Mouse (Mus musculus) hindbrain, embryonic 14.5 days (tissue): ENCODE data around the gene Cd59b. TPM values are rescaled to one million over a fixed set of nuclear protein-coding genes. Genes with fewer than 3 reads are reported as not detected.

Experiments used
- ATAC-seq: fragments of 200-750 bp; cut with Nextera tagmentation; 2 replicates; pipeline ENCODE4 v1.8.0; 2017; ENCODE audit warnings: moderate number of reproducible peaks, mild to moderate bottlenecking, moderate TSS enrichment, moderate library complexity; ENCODE audit not compliant: low FRiP score
- DNase-seq: peaks from one replicate; pipeline ENCODE4 v3.0.0-alpha.2; 2015; ENCODE audit warnings: low spot score
- H3K27ac ChIP-seq: fragments of 300-500 bp; sonication (generic); 2 replicates; pipeline ENCODE4 v1.5.1; 2014; ENCODE audit warnings: mild to moderate bottlenecking, moderate library complexity
- H3K27me3 ChIP-seq: fragments of 300-500 bp; sonication (generic); 2 replicates; pipeline ENCODE4 v1.6.1; 2014; ENCODE audit warnings: mild to moderate bottlenecking, low read length, mixed read lengths; ENCODE audit not compliant: control insufficient read depth, insufficient read depth
- H3K36me3 ChIP-seq: fragments of 300-500 bp; sonication (generic); replicated peaks from 2 replicates; pipeline ENCODE4 v1.6.1; 2014; ENCODE audit not compliant: control insufficient read depth, insufficient read depth
- H3K4me1 ChIP-seq: fragments of 300-500 bp; sonication (generic); replicated peaks from 2 replicates; pipeline ENCODE4 v1.6.1; 2014; ENCODE audit warnings: antibody characterized with exemption, low read length, mixed read lengths; ENCODE audit not compliant: control insufficient read depth, insufficient read depth
- H3K4me2 ChIP-seq: fragments of 300-500 bp; sonication (generic); replicated peaks from 2 replicates; pipeline ENCODE4 v1.6.1; 2014; ENCODE audit warnings: mild to moderate bottlenecking, moderate library complexity
- H3K4me3 ChIP-seq: fragments of 300-500 bp; sonication (generic); replicated peaks from 2 replicates; pipeline ENCODE4 v1.5.1; 2014; ENCODE audit warnings: mild to moderate bottlenecking, low read length
- H3K9ac ChIP-seq: fragments of 300-500 bp; sonication (generic); 2 replicates; pipeline ENCODE4 v1.6.1; 2014
- H3K9me3 ChIP-seq: fragments of 300-500 bp; sonication (generic); 2 replicates; pipeline ENCODE4 v1.6.1; 2016; ENCODE audit warnings: low read length; ENCODE audit not compliant: control insufficient read depth
- WGBS: fragments of 180-500 bp; shearing (Covaris S2); extraction: QIAGEN DNeasy Blood & Tissue Kit; methylation state at CpG from one replicate; pipeline ENCODE4 v1.1.7; 2014; 5-methylcytosine and 5-hydroxymethylcytosine counted together
- polyA plus RNA-seq: library from polyadenylated mRNA; unstranded; fragments of >200 nt; fragmentation: Nextera tagmentation; extraction: Ambion mirVana; gene quantifications from 2 replicates; pipeline ENCODE4 v1.2.1, GENCODE M21; 2014

Gene Cd59b
- polyA plus RNA-seq, 1 experiment from 2014 or later = 3.2 TPM

DNA sequence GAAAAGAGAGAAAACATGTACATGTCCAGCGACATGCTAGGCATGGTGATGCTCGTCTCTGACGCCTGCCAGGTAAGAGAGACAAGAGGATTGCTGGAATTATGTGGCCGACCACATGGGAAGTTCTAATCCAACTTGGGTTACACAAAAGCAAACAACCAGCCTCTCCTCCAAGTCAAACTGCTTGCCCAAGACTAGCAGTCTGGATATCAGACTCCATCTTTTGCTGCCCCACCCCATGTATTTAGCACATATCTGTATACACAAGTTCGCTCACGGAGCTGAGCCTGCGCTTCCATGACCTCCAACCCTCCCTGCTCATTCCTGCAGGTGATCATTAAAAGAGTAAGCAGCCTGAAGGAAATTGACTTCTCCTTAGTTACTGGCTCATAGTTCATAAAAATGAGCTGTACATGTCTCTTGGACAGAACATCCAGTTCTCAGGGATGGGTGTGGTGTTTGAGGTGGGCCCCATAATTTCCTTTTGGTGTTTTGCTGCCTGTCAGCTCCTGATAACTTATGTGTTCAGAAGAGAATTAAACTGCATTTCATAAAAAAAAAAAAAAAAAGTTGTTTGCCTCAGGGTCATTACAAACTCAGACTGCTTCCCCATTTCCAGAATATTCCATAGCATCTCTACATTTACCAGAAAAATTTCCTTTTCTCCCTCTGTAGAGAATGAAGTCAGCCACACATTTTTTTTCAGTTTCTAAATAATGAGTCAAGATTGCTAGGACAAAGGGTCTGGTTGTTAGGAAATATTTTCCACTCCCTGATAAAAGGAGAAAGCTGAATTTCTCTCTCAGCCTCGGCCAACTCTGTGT is 52.2 kb downstream of the Cd59b start:
- no peaks in the 10 kb centered on the region for H3K36me3 ChIP-seq
- no peak overlapping the region for H3K27ac ChIP-seq
- 81% methylated on average over 8 of the region's 8 CpGs for whole genome bisulfite sequencing
- H3K4me1 ChIP-seq = peaks cover 7% of the 10 kb centered on the region; the same call in 1 of the 2 replicates
- no peak for DNase-seq
- no peak for ATAC-seq
- no peaks in the 10 kb centered on the region for H3K9me3 ChIP-seq
- peak overlapping the region; percentile 78 for H3K4me3 ChIP-seq
- H3K4me2 ChIP-seq = peak overlapping the region; percentile 98
- H3K9ac ChIP-seq = 0 out of 2 replicates have a peak overlapping the region, but pooled peaks have one; percentile 75
- no peaks in the 10 kb centered on the region; the same call in 1 of the 2 replicates for H3K27me3 ChIP-seq

DNA sequence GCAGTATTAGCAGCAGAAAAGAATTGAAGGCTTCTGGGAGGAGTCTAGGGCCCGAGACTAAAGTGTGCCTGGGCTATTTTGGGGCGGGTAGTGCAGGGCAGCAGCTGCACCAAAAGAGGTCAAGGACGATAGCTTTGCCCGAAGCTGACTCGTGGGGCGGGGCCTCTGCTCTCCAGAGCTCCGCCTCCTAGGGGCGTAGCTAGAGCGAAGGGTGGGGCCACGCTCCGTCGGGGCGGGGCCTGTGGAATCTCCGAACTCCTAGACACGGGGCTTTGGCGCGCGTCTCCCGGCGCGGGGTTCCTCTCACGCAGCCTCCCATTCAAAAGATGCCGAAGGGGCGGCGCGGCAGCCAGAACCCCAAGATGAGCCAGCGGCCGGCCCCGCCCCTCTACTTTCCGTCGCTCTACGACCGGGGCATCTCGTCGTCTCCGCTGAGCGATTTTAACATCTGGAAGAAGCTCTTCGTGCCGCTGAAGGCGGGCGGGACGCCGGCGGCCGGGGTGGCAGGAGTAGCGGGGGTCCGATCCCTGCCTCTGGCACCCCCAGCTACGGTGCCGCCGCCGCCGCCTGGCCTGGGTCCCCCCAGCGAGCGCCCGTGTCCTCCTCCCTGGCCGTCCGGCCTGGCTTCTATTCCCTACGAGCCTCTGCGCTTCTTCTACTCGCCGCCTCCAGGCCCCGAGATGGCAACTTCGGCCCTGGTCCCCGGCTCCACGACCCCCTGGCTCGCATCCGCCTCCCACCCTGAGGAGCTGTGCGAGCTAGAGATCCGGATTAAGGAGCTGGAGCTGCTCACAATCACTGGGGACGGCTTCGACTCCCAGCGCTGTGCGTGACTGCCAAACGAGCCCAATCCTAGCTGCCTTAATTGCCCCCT is 53.1 kb downstream of the Cd59b start, which contains the start of gene A930018P22Rik:
TSS of gene A930018P22Rik (plus strand) at position 265 of the 874 bp plus-strand sequence.
- peak; percentile 94 for ATAC-seq
- DNase-seq = peak; percentile 91
- no peak within 1 kb of the TSS for H3K27ac ChIP-seq
- H3K4me1 ChIP-seq = peaks cover 7% of the 10 kb centered on the region; the same call in 1 of the 2 replicates
- H3K9me3 ChIP-seq = no peaks in the 10 kb centered on the region
- peak within 1 kb of the TSS; percentile 78 for H3K4me3 ChIP-seq
- no peaks in the 10 kb centered on the region; the same call in 1 of the 2 replicates for H3K27me3 ChIP-seq
- 1% methylated on average over 72 of the region's 74 CpGs for WGBS
- peak within 1 kb of the TSS; percentile 75 for H3K9ac ChIP-seq
- H3K36me3 ChIP-seq = no peaks in the 10 kb centered on the region
- H3K4me2 ChIP-seq = peak within 1 kb of the TSS; percentile 98

DNA sequence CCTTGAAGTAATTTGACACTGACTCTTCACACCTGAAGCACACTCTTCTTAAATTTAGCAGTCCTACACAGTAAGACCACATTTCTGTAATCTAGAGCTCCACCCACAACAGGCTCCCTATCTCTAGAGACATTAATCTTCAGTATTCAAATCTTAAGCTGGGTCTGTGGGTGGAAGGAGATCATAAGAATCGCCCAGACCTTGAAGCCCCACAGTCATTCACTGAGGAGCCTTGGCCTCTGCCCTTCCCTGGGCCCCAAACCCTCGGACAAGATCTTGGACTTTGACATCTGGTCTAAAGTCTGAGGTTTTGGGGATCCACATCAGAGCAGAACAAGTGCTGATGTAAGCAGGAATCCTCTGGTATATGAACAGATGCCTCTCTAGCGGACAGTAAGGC is 53.9 kb downstream of the Cd59b start:
- Histone ChIP-seq H3K27me3 (no peaks in the 10 kb centered on the region; the same call in 1 of the 2 replicates), H3K36me3 (no peaks in the 10 kb centered on the region), H3K9me3 (no peaks in the 10 kb centered on the region), H3K4me3 (peak overlapping the region; percentile 78; the same call in 1 of the 2 replicates), H3K9ac (peak overlapping the region; percentile 75; the same call in 1 of the 2 replicates), H3K4me2 (peak overlapping the region; percentile 98), H3K4me1 (peaks cover 7% of the 10 kb centered on the region; the same call in 1 of the 2 replicates), H3K27ac (no peak overlapping the region)
- ATAC-seq = no peak
- no peak for DNase-seq
- 42% methylated on average over 3 of the region's 3 CpGs for WGBS

DNA sequence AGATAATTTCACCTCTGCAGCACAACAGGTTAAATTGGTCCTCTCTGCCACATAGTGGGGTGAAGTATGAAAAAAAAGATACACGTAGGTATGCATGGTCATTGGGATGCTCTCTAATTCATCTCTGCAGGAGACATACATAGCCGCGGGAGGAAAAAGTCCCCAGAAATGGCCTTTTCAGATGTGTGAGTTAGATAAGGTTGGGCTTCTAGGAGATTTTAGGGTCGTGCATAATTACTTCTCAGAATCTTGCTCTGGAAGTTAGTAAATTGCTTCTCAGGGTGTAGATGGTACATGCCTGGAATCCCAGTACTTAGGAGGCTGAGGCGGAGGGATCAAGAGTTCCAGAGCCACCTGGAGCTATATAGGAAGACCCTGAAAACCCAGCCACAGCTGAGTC is 54.4 kb downstream of the Cd59b start:
- Histone ChIP-seq H3K4me2 (no peak overlapping the region), H3K27me3 (no peaks in the 10 kb centered on the region; the same call in 1 of the 2 replicates), H3K36me3 (no peaks in the 10 kb centered on the region), H3K27ac (no peak overlapping the region), H3K4me3 (no peak overlapping the region), H3K9ac (no peak overlapping the region), H3K9me3 (no peaks in the 10 kb centered on the region), H3K4me1 (peaks cover 7% of the 10 kb centered on the region; the same call in 1 of the 2 replicates)
- DNase-seq = no peak
- WGBS = 79% methylated on average over 5 of the region's 5 CpGs
- ATAC-seq = no peak

DNA sequence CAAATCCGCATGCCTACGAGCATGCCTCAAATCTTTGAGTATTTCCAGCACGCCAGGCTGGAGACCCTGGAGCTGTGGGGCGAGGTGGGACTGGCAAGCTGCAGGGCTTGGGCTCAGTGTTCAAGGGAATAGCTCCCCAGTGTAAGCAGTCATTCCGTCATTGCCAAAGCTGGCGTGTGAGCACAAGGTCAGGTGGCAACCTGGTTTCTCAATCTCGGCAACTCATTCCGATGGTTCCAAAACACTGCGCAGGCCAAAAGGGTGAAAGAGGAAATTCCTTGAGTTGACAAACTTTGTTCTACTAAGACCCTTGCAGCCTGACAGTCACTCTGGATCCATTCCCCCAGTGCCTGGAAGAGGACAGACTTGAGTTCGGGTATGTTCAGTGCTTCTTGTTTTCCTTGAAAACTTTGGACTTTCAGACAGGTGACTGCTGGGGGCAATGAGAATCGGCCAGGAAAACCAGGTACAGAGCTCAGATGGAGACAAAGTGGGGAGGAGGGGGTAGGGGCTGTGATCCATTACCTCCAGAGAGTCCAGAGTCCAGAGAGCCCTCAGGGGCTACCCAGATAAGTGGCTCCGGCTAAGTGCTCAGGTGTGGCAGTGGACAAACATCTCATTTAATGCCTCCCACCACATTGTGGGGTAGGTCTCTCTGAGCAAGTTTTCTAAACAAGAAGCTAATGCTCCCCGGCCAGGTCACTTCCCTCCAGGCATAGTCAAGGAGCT is 59.3 kb downstream of the Cd59b start:
- DNase-seq (no peak), ATAC-seq (no peak)
- Histone ChIP-seq H3K9ac (no peak overlapping the region), H3K9me3 (no peaks in the 10 kb centered on the region), H3K36me3 (no peaks in the 10 kb centered on the region), H3K27me3 (no peaks in the 10 kb centered on the region; the same call in 1 of the 2 replicates), H3K4me2 (no peak overlapping the region), H3K4me3 (no peak overlapping the region), H3K27ac (no peak overlapping the region), H3K4me1 (no peaks in the 10 kb centered on the region)
- WGBS = 90% methylated on average over 13 of the region's 13 CpGs

DNA sequence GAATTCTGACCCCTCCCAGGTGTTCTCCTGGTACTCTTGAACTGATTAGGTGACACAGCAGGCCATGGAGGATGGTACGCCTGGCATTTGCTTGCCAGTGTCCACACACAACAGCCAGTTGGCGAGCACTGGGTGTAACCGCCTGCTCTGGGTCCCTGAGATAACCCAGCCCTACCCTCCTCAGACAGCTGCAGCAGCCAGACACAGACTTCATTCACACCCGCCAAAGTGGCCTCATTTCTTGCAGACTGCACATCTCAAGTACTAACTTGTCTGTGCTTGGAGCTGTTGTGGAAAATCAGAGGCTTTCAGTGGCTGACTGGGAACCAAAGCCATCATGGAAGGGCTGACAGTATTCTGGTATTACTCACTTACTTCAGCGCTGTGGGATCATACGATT is 60.5 kb downstream of the Cd59b start:
- no peaks in the 10 kb centered on the region for H3K4me1 ChIP-seq
- no peaks in the 10 kb centered on the region for H3K36me3 ChIP-seq
- H3K4me2 ChIP-seq = no peak overlapping the region
- 81% methylated on average over 6 of the region's 6 CpGs for WGBS
- no peak for ATAC-seq
- H3K27ac ChIP-seq = no peak overlapping the region
- H3K9ac ChIP-seq = no peak overlapping the region
- no peaks in the 10 kb centered on the region for H3K27me3 ChIP-seq
- H3K9me3 ChIP-seq = no peaks in the 10 kb centered on the region
- DNase-seq = no peak
- no peak overlapping the region for H3K4me3 ChIP-seq

DNA sequence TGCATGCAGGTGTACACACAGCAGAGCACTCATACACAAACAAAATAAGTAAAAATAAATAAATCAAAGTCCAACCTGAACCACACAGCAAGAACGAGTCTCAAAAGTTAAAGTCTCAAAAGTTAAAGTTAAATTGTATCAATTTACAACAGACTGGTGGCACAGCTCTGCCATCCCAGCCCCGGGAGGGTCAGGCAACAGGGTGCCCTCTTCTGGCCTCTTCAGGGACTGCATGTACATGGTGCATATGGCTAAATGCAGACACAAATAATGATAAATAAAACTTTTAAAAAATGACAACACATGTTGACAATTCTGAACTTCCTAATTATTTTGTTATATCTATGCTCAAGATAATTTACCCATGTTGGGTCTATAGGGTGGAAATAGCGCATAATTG is 61.3 kb downstream of the Cd59b start:
- H3K4me2 ChIP-seq = no peak overlapping the region
- no peak overlapping the region for H3K9ac ChIP-seq
- H3K4me1 ChIP-seq = no peaks in the 10 kb centered on the region
- H3K4me3 ChIP-seq = no peak overlapping the region
- H3K27ac ChIP-seq = no peak overlapping the region
- no peak for ATAC-seq
- no peaks in the 10 kb centered on the region for H3K27me3 ChIP-seq
- DNase-seq = no peak
- WGBS = 60% methylated on average over 3 of the region's 3 CpGs
- no peaks in the 10 kb centered on the region for H3K36me3 ChIP-seq
- no peaks in the 10 kb centered on the region for H3K9me3 ChIP-seq

DNA sequence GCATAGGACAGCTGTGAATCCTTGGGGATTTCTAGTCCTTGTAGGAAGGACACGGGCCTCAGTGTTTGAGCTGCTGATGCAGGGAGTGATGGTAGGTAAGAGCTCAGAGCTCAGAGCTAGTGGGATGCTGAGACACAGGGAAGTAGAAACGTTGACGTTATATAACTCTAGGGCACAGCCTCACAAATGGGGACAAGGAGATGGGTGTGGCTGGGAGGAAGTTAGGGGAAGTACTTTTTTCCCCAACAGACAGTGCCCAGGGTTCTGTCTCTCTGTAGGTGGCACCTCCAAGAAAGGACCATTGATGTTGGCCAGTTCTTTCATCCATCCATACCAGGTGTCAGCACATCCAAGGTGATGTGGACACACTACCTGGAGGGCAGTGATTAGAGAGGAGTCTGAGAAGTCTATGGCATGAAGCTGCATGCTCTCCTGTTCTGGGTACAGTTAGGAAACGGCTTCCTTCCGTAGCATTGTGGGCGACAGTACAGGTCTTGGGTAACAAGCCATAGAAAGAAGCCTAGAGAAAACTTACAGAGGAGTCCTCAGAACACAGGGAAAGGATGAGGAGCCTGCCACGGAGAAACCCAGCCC is 62.7 kb downstream of the Cd59b start:
- no peak for ATAC-seq
- no peaks in the 10 kb centered on the region for H3K36me3 ChIP-seq
- H3K9me3 ChIP-seq = no peaks in the 10 kb centered on the region
- no peaks in the 10 kb centered on the region for H3K27me3 ChIP-seq
- no peak for DNase-seq
- H3K4me2 ChIP-seq = no peak overlapping the region
- no peak overlapping the region for H3K27ac ChIP-seq
- H3K4me1 ChIP-seq = no peaks in the 10 kb centered on the region
- no peak overlapping the region for H3K9ac ChIP-seq
- 75% methylated on average over 7 of the region's 7 CpGs for WGBS
- no peak overlapping the region for H3K4me3 ChIP-seq
